Mouse (Mus musculus) MEL (cell line): ENCODE results near the gene Ino80b. TPM values are rescaled to one million over a fixed set of nuclear protein-coding genes. Genes with fewer than 3 reads are reported as not detected.
A peak's percentile ranks its signal among the peaks of the same experiment; 100 is the strongest.

ENCODE experiments used
- DNase-seq: peaks from one replicate; pipeline ENCODE4 v3.0.0; 2011; ENCODE audit warnings: low read depth, low spot score
- H3K27ac ChIP-seq: 2 replicates; pipeline ENCODE4 v1.5.1; 2012; ENCODE audit warnings: low read depth, mild to moderate bottlenecking, control low read depth, low read length, moderate library complexity; ENCODE audit not compliant: control insufficient read depth
- H3K27me3 ChIP-seq, 2 experiments: fragments of 150-350 bp in 1 of 2; sonication (generic) in 1 of 2; 2 replicates each; pipeline ENCODE4 v1.6.1; 2012; ENCODE audit warnings: low read length in 2 of 2, mild to moderate bottlenecking in 2 of 2, improper control_type of control experiment in 1 of 2, moderate library complexity in 1 of 2; ENCODE audit not compliant: insufficient read depth in 2 of 2, control insufficient read depth in 1 of 2
- H3K36me3 ChIP-seq, 2 experiments: 2 replicates each; pipeline ENCODE4 v1.6.1; 2012 to 2014; ENCODE audit warnings: low read length in 2 of 2, improper control_type of control experiment in 1 of 2, inconsistent platforms in 1 of 2, mild to moderate bottlenecking in 1 of 2; ENCODE audit not compliant: insufficient read depth in 2 of 2, control insufficient read depth in 1 of 2
- H3K4me1 ChIP-seq, 2 experiments: fragments of 150-350 bp in 1 of 2; sonication (generic) in 1 of 2; 2 replicates each; pipeline ENCODE4 v1.6.1; 2012; ENCODE audit warnings: low read length in 2 of 2, improper control_type of control experiment in 1 of 2, mild to moderate bottlenecking in 1 of 2; ENCODE audit not compliant: insufficient read depth in 2 of 2, control insufficient read depth in 1 of 2
- H3K4me3 ChIP-seq, 2 experiments: fragments of 150-350 bp in 1 of 2; sonication (generic) in 1 of 2; 2 replicates each; pipeline ENCODE4 v1.5.1; 2012; ENCODE audit warnings: low read depth in 2 of 2, low read length in 2 of 2, mild to moderate bottlenecking in 2 of 2, moderate library complexity in 2 of 2, control low read depth in 1 of 2, improper control_type of control experiment in 1 of 2; ENCODE audit not compliant: control insufficient read depth in 1 of 2, insufficient read depth in 1 of 2
- H3K79me2 ChIP-seq: 2 replicates; pipeline ENCODE4 v1.6.1; 2012; ENCODE audit warnings: mild to moderate bottlenecking, low read length, moderate library complexity; ENCODE audit not compliant: control insufficient read depth, poor library complexity, insufficient read depth
- H3K9ac ChIP-seq: 2 replicates; pipeline ENCODE4 v1.6.1; 2012; ENCODE audit warnings: low read depth, mild to moderate bottlenecking, control low read depth, low read length, moderate library complexity; ENCODE audit not compliant: control insufficient read depth, poor library complexity, severe bottlenecking
- H3K9me3 ChIP-seq: fragments of 150-350 bp; sonication (generic); replicated peaks from 2 replicates; pipeline ENCODE4 v1.6.1; 2012; ENCODE audit warnings: mild to moderate bottlenecking, low read length, improper control_type of control experiment, moderate library complexity; ENCODE audit not compliant: insufficient read depth
- CHD1 ChIP-seq: IDR thresholded peaks from 2 replicates; pipeline ENCODE4 v1.6.1; 2012; ENCODE audit warnings: low read depth, mild to moderate bottlenecking, inconsistent platforms, low read length, improper control_type of control experiment
- CTCF ChIP-seq, 3 experiments: IDR thresholded peaks in 2 of 3; conservative IDR thresholded peaks in 1 of 3; 2 replicates each; pipeline ENCODE4 v1.5.1; 2011 to 2012; ENCODE audit warnings: low read length in 3 of 3, low read depth in 2 of 3, mild to moderate bottlenecking in 2 of 3, improper control_type of control experiment in 1 of 3, inconsistent platforms in 1 of 3, mixed read lengths in 1 of 3, moderate library complexity in 1 of 3; ENCODE audit not compliant: control insufficient read depth in 1 of 3, insufficient read depth in 1 of 3, poor library complexity in 1 of 3, severe bottlenecking in 1 of 3
- EP300 ChIP-seq, 2 experiments: IDR thresholded peaks; 2 replicates each; pipeline ENCODE4 v1.6.1; 2011; ENCODE audit warnings: improper control_type of control experiment in 2 of 2, low read length in 2 of 2, low read depth in 1 of 2, mild to moderate bottlenecking in 1 of 2
- ETS1 ChIP-seq: IDR thresholded peaks from 2 replicates; pipeline ENCODE4 v1.6.1; 2012; ENCODE audit warnings: low read depth, mild to moderate bottlenecking, inconsistent platforms, low read length, improper control_type of control experiment, moderate library complexity
- MAFK ChIP-seq: IDR thresholded peaks from 2 replicates; pipeline ENCODE4 v1.6.1; 2011; ENCODE audit warnings: low read depth, mild to moderate bottlenecking, low read length, improper control_type of control experiment, borderline replicate concordance
- MAX ChIP-seq: IDR thresholded peaks from 2 replicates; pipeline ENCODE4 v1.6.1; 2011; ENCODE audit warnings: low read length, improper control_type of control experiment
- MEF2A ChIP-seq: IDR thresholded peaks from 2 replicates; pipeline ENCODE4 v1.6.1; 2014; ENCODE audit warnings: low read depth, mild to moderate bottlenecking, inconsistent platforms, low read length, improper control_type of control experiment; ENCODE audit not compliant: poor library complexity, insufficient replicate concordance, severe bottlenecking; ENCODE audit errors: extremely low read depth
- MXI1 ChIP-seq: IDR thresholded peaks from 2 replicates; pipeline ENCODE4 v1.6.1; 2011; ENCODE audit warnings: mild to moderate bottlenecking, low read depth, low read length, improper control_type of control experiment
- MYC ChIP-seq: IDR thresholded peaks from 2 replicates; pipeline ENCODE4 v1.6.1; 2011; ENCODE audit warnings: low read depth, mild to moderate bottlenecking, low read length, improper control_type of control experiment, moderate library complexity
- POLR2AphosphoS2 ChIP-seq: IDR thresholded peaks from 2 replicates; pipeline ENCODE4 v1.6.1; 2011; ENCODE audit warnings: low read length, improper control_type of control experiment
- POLR2AphosphoS5 ChIP-seq: IDR thresholded peaks from 2 replicates; pipeline ENCODE4 v1.6.1; 2012; ENCODE audit warnings: low read depth, borderline replicate concordance, mild to moderate bottlenecking, inconsistent platforms, low read length, moderate library complexity, mixed read lengths
- SIN3A ChIP-seq: IDR thresholded peaks from 2 replicates; pipeline ENCODE4 v1.6.1; 2012; ENCODE audit warnings: low read length, improper control_type of control experiment, inconsistent platforms
- UBTF ChIP-seq: IDR thresholded peaks from 2 replicates; pipeline ENCODE4 v1.6.1; 2012; ENCODE audit warnings: low read depth, mild to moderate bottlenecking, inconsistent platforms, low read length, improper control_type of control experiment, moderate library complexity, borderline replicate concordance; ENCODE audit not compliant: insufficient read depth
- ZC3H11A ChIP-seq: IDR thresholded peaks from 2 replicates; pipeline ENCODE4 v1.6.1; 2012; ENCODE audit warnings: low read depth, mild to moderate bottlenecking, inconsistent platforms, low read length, improper control_type of control experiment
- ZKSCAN1 ChIP-seq: IDR thresholded peaks from 2 replicates; pipeline ENCODE4 v1.6.1; 2012; ENCODE audit warnings: low read depth, mild to moderate bottlenecking, inconsistent platforms, low read length, improper control_type of control experiment, moderate library complexity
- polyA plus RNA-seq, 2 experiments: library from polyadenylated mRNA; stranded (reverse) in 1 of 2; unstranded in 1 of 2; fragments of >175 nt in 1 of 2; fragments of >200 nt in 1 of 2; gene quantifications; 2 replicates each; pipeline versions ENCODE4 v1.2.1 to v1.2.4; 2012; ENCODE audit warnings: low replicate concordance in 2 of 2, low read depth in 1 of 2; ENCODE audit not compliant: insufficient read length in 2 of 2, insufficient read depth in 1 of 2, missing spikeins in 1 of 2
- total RNA-seq: library from RNA; depleted of rRNA; stranded (reverse); fragments of 300-350 nt; gene quantifications from 2 replicates; pipeline ENCODE4 v1.2.3, GENCODE M21; 2012

Gene Ino80b
- total and polyA plus RNA-seq, 3 experiments, result 30.6 to 40.9 TPM; not detected in 1

- H3K4me1 ChIP-seq, result peaks cover 0 to 10% of the 10 kb centered on the region in 2 experiments; a peak in 3 of 4 replicates
- no peaks in the 10 kb centered on the region for H3K9me3 ChIP-seq
- no peak for DNase-seq
These were observed 14.8 kb upstream of the Ino80b start for GRCm38 (mm10) chr6:83140044-83140443.

DNA sequence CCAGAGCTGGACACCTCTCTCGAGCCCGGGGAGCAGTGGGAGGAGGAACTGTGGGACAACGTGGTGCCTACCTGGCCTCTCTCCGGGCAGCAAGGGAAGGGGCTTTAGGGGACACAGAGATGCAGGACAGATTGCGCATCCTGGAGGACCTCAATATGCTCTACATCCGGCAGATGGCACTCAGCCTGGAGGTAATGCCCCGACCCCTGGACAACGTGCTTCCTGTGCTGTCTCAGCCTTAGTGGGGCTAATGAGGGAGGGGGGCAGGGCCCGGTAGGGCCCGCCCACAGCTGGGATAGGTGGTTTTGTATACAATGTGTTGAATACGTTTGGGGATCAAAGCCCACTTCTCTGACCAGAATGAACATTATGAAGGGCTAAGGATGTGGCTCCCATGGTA, 12.8 kb upstream of the Ino80b start:
- peaks cover 6% of the 10 kb centered on the region; the same call in 1 of the 2 replicates for H3K79me2 ChIP-seq
- peak overlapping the region; percentile 72 to 91 for H3K4me3 ChIP-seq
- H3K4me1 ChIP-seq, result peaks cover 0 to 10% of the 10 kb centered on the region in 2 experiments; a peak in 3 of 4 replicates
- DNase-seq, result peak; percentile 71
- TF ChIP-seq MYC, result peak; percentile 78
- TF ChIP-seq MEF2A, result no peak
- peak; percentile 28; the same call in 1 of the 2 replicates for TF ChIP-seq SIN3A
- no peak for TF ChIP-seq ZKSCAN1
- TF ChIP-seq MAX, result peak; percentile 39; the same call in 1 of the 2 replicates
- peak; percentile 15; the same call in 1 of the 2 replicates for TF ChIP-seq MXI1
- peak in 2 of 3 experiments; percentile 9 to 32; a peak in 2 of 6 replicates for TF ChIP-seq CTCF (IDR thresholded peaks at IDR 0.05 in 2 of 3, conservative IDR thresholded peaks at IDR 0.05 in 1 of 3; ENCODE audit: control insufficient read depth in 1 of 3, insufficient read depth in 1 of 3, low read depth in 2 of 3, low read length in 3 of 3, poor library complexity in 1 of 3, severe bottlenecking in 1 of 3)
- no peaks in the 10 kb centered on the region for H3K9me3 ChIP-seq
- peak overlapping the region; percentile 89 for H3K9ac ChIP-seq
- no peaks in the 10 kb centered on the region for H3K36me3 ChIP-seq
- peak overlapping the region; percentile 44 for H3K27ac ChIP-seq
- no peaks in the 10 kb centered on the region for H3K27me3 ChIP-seq

More at GRCm38 (mm10) chr6:83140044-83140443, 14.8 kb upstream of the Ino80b start:
- no peak overlapping the region for H3K4me3 ChIP-seq
- TF ChIP-seq ZC3H11A (no peak), UBTF (no peak), POLR2AphosphoS2 (no peak), ETS1 (no peak), MAFK (no peak), CHD1 (no peak), EP300 (IDR thresholded peaks at IDR 0.05; ENCODE audit: low read depth in 1 of 2, low read length in 2 of 2) (no peak), POLR2AphosphoS5 (no peak)
- no peaks in the 10 kb centered on the region for H3K36me3 ChIP-seq
- H3K9ac ChIP-seq, result no peak overlapping the region
- H3K79me2 ChIP-seq, result peaks cover 6% of the 10 kb centered on the region; the same call in 1 of the 2 replicates
- no peak overlapping the region for H3K27ac ChIP-seq
- no peaks in the 10 kb centered on the region for H3K27me3 ChIP-seq
